Mouse (Mus musculus) heart, embryonic 11.5 days (tissue): ENCODE results near the gene Ube2m. TPM values are rescaled to one million over a fixed set of nuclear protein-coding genes. Genes with fewer than 3 reads are reported as not detected.
A peak's percentile ranks its signal among the peaks of the same experiment; 100 is the strongest.

Experiments used
- ATAC-seq: fragments of 200-750 bp; cut with Nextera tagmentation; replicated peaks from 2 replicates; pipeline ENCODE4 v1.8.0; 2017; ENCODE audit warnings: moderate library complexity; ENCODE audit not compliant: insufficient number of reproducible peaks, low FRiP score, low TSS enrichment
- H3K27ac ChIP-seq: fragments of 300-500 bp; sonication (generic); 2 replicates; pipeline ENCODE4 v1.5.1; 2014; ENCODE audit warnings: mild to moderate bottlenecking, low read depth, low read length
- H3K27me3 ChIP-seq: fragments of 300-500 bp; sonication (generic); 2 replicates; pipeline ENCODE4 v1.6.1; 2014; ENCODE audit warnings: mild to moderate bottlenecking, low read length, mixed read lengths; ENCODE audit not compliant: control insufficient read depth, insufficient read depth
- H3K36me3 ChIP-seq: fragments of 300-500 bp; sonication (generic); 2 replicates; pipeline ENCODE4 v1.6.1; 2014; ENCODE audit warnings: mild to moderate bottlenecking, low read length, moderate library complexity, mixed read lengths; ENCODE audit not compliant: control insufficient read depth, insufficient read depth
- H3K4me1 ChIP-seq: fragments of 300-500 bp; sonication (generic); 2 replicates; pipeline ENCODE4 v1.6.1; 2014; ENCODE audit warnings: low read length; ENCODE audit not compliant: control insufficient read depth, insufficient read depth
- H3K4me2 ChIP-seq: fragments of 300-500 bp; sonication (generic); 2 replicates; pipeline ENCODE4 v1.6.1; 2014; ENCODE audit warnings: mild to moderate bottlenecking, moderate library complexity
- H3K4me3 ChIP-seq: fragments of 300-500 bp; sonication (generic); 2 replicates; pipeline ENCODE4 v1.5.1; 2014; ENCODE audit warnings: low read depth, low read length
- H3K9ac ChIP-seq: fragments of 300-500 bp; sonication (generic); 2 replicates; pipeline ENCODE4 v1.6.1; 2014; ENCODE audit warnings: mild to moderate bottlenecking, low read depth, low read length, moderate library complexity
- H3K9me3 ChIP-seq: fragments of 300-500 bp; sonication (generic); replicated peaks from 2 replicates; pipeline ENCODE4 v1.6.1; 2016; ENCODE audit warnings: low read length; ENCODE audit not compliant: control insufficient read depth
- WGBS: fragments of 180-500 bp; shearing (Covaris S2); extraction: QIAGEN DNeasy Blood & Tissue Kit; methylation state at CpG from one replicate; pipeline ENCODE4 v1.1.7; 2014; ENCODE audit not compliant: insufficient replicate concordance; 5-methylcytosine and 5-hydroxymethylcytosine counted together
- polyA plus RNA-seq: library from polyadenylated mRNA; unstranded; fragments of >200 nt; fragmentation: Nextera tagmentation; extraction: Ambion mirVana; gene quantifications from 2 replicates; pipeline ENCODE4 v1.2.1, GENCODE M21; 2014

Gene Ube2m
- polyA plus RNA-seq, 1 experiment from 2014 or later: 172 TPM

- H3K4me2 ChIP-seq: no peak overlapping the region
- peaks cover 13% of the 10 kb centered on the region for H3K4me1 ChIP-seq
- H3K27me3 ChIP-seq: no peaks in the 10 kb centered on the region
- H3K9me3 ChIP-seq: no peaks in the 10 kb centered on the region
- H3K27ac ChIP-seq: no peak overlapping the region
- peaks cover 65% of the 10 kb centered on the region for H3K36me3 ChIP-seq
- ATAC-seq: no peak
- no peak overlapping the region for H3K9ac ChIP-seq
- no peak overlapping the region for H3K4me3 ChIP-seq
- WGBS: 82% methylated on average over 5 of the region's 5 CpGs
Observed at GRCm38 (mm10) chr7:13031069-13031468, 7.0 kb downstream of the Ube2m start.

GRCm38 (mm10) chr7:13028986-13029385, 9.1 kb downstream of the Ube2m start:
- no peak overlapping the region for H3K4me2 ChIP-seq
- H3K4me1 ChIP-seq: peaks cover 20% of the 10 kb centered on the region
- peaks cover 57% of the 10 kb centered on the region for H3K36me3 ChIP-seq
- H3K9me3 ChIP-seq: no peaks in the 10 kb centered on the region
- no peak overlapping the region for H3K4me3 ChIP-seq
- H3K27ac ChIP-seq: no peak overlapping the region
- no peak overlapping the region for H3K9ac ChIP-seq
- no peaks in the 10 kb centered on the region for H3K27me3 ChIP-seq
- 91% methylated on average over 4 of the region's 4 CpGs for WGBS
- no peak for ATAC-seq

- Histone ChIP-seq H3K4me1 (peaks cover 20% of the 10 kb centered on the region), H3K27me3 (no peaks in the 10 kb centered on the region), H3K36me3 (peaks cover 43% of the 10 kb centered on the region), H3K9me3 (no peaks in the 10 kb centered on the region), H3K9ac (peak overlapping the region; percentile 98), H3K4me3 (peak overlapping the region; percentile 88), H3K4me2 (peak overlapping the region; percentile 71), H3K27ac (no peak overlapping the region)
- 30% methylated on average over 4 of the region's 4 CpGs for WGBS
- no peak for ATAC-seq
Observed at GRCm38 (mm10) chr7:13025511-13026112, 12.5 kb downstream of the Ube2m start.

GRCm38 (mm10) chr7:13024805-13025204, 13.3 kb downstream of the Ube2m start:
- no peaks in the 10 kb centered on the region for H3K27me3 ChIP-seq
- H3K4me3 ChIP-seq: peak overlapping the region; percentile 88
- peak; percentile 56 for ATAC-seq
- H3K4me1 ChIP-seq: peaks cover 20% of the 10 kb centered on the region
- peak overlapping the region; percentile 98 for H3K9ac ChIP-seq
- H3K27ac ChIP-seq: peak overlapping the region; percentile 97
- H3K9me3 ChIP-seq: no peaks in the 10 kb centered on the region
- H3K4me2 ChIP-seq: peak overlapping the region; percentile 71
- under 1% methylated on average over 41 of the region's 44 CpGs for WGBS
- H3K36me3 ChIP-seq: peaks cover 37% of the 10 kb centered on the region

- H3K27ac ChIP-seq: peak overlapping the region; percentile 97
- H3K36me3 ChIP-seq: peaks cover 30% of the 10 kb centered on the region
- peak overlapping the region; percentile 88 for H3K4me3 ChIP-seq
- WGBS: under 1% methylated on average over 89 of the region's 95 CpGs
- H3K4me2 ChIP-seq: peak overlapping the region; percentile 71
- peaks cover 20% of the 10 kb centered on the region for H3K4me1 ChIP-seq
- peak overlapping the region; percentile 98 for H3K9ac ChIP-seq
- no peaks in the 10 kb centered on the region for H3K9me3 ChIP-seq
- H3K27me3 ChIP-seq: no peaks in the 10 kb centered on the region
- peak; percentile 87 for ATAC-seq
Observed at GRCm38 (mm10) chr7:13023928-13024731, 13.9 kb downstream of the Ube2m start.

- Histone ChIP-seq H3K27ac (peak overlapping the region; percentile 97), H3K9ac (peak overlapping the region; percentile 98), H3K4me3 (peak overlapping the region; percentile 88), H3K27me3 (no peaks in the 10 kb centered on the region), H3K36me3 (peaks cover 18% of the 10 kb centered on the region), H3K9me3 (no peaks in the 10 kb centered on the region), H3K4me2 (peak overlapping the region; percentile 71), H3K4me1 (peaks cover 20% of the 10 kb centered on the region)
- ATAC-seq: peak; percentile 76
- 4% methylated on average over 31 of the region's 31 CpGs for WGBS
Observed at GRCm38 (mm10) chr7:13022773-13023535, 15.1 kb downstream of the Ube2m start.

GRCm38 (mm10) chr7:13015217-13015616, 22.9 kb downstream of the Ube2m start:
- Histone ChIP-seq H3K9me3 (no peaks in the 10 kb centered on the region), H3K4me2 (no peak overlapping the region), H3K27me3 (no peaks in the 10 kb centered on the region), H3K27ac (no peak overlapping the region), H3K4me3 (no peak overlapping the region), H3K9ac (no peak overlapping the region), H3K4me1 (peaks cover 5% of the 10 kb centered on the region; the same call in 1 of the 2 replicates), H3K36me3 (no peaks in the 10 kb centered on the region)
- 78% methylated on average over 1 of the region's 1 CpGs for WGBS
- no peak for ATAC-seq

GRCm38 (mm10) chr7:13014275-13014839, 23.7 kb downstream of the Ube2m start:
- H3K4me1 ChIP-seq: peaks cover 6% of the 10 kb centered on the region; the same call in 1 of the 2 replicates
- no peak for ATAC-seq
- WGBS: 26% methylated on average over 6 of the region's 6 CpGs
- no peak overlapping the region for H3K9ac ChIP-seq
- H3K36me3 ChIP-seq: no peaks in the 10 kb centered on the region
- no peak overlapping the region for H3K4me3 ChIP-seq
- no peaks in the 10 kb centered on the region for H3K27me3 ChIP-seq
- H3K4me2 ChIP-seq: no peak overlapping the region
- no peak overlapping the region for H3K27ac ChIP-seq
- H3K9me3 ChIP-seq: no peaks in the 10 kb centered on the region
